Mouse (Mus musculus): ENCODE measurements around the gene Phlda2.

Gene Phlda2

GRCm38 (mm10) chr7:143463865-143464415 is 39.0 kb downstream of the Phlda2 start:
- peak; percentile 86 for DNase-seq (ENCODE audit: low read depth, low spot score)

- no peak for DNase-seq (ENCODE audit: low read depth, low spot score)
Observed at GRCm38 (mm10) chr7:143462516-143462915, 40.4 kb downstream of the Phlda2 start.

GRCm38 (mm10) chr7:143461920-143462319 is 41.0 kb downstream of the Phlda2 start:
- DNase-seq (ENCODE audit: low read depth, low spot score), result no peak

GRCm38 (mm10) chr7:143461294-143461870 is 41.6 kb downstream of the Phlda2 start:
- DNase-seq (ENCODE audit: low read depth, low spot score), result no peak

GRCm38 (mm10) chr7:143460874-143461273 is 42.1 kb downstream of the Phlda2 start, which contains the start of gene Cdkn1c:
Gene Cdkn1c, minus strand, starts transcription at chr7:143461050.
- peak; percentile 93 for DNase-seq (ENCODE audit: low read depth, low spot score)

- DNase-seq (ENCODE audit: low read depth, low spot score), result no peak
Observed at GRCm38 (mm10) chr7:143460217-143460834, 42.6 kb downstream of the Phlda2 start.

GRCm38 (mm10) chr7:143459332-143460211 is 43.4 kb downstream of the Phlda2 start:
- DNase-seq (ENCODE audit: low read depth, low spot score), result no peak

- no peak for DNase-seq (ENCODE audit: low read depth, low spot score)
Observed at GRCm38 (mm10) chr7:143458963-143459331, 44.0 kb downstream of the Phlda2 start.
